Mouse (Mus musculus) common myeloid progenitor, adult 5-6 weeks (primary cell): ENCODE data around the gene Snrpc. TPM values are rescaled to one million over a fixed set of nuclear protein-coding genes. Genes with fewer than 3 reads are reported as not detected.
"Not testable (repeated sequence)": the region's sequence is repeated elsewhere in the genome, so short reads cannot be mapped to it uniquely, and the experiment has no call there.

Experiments
- ATAC-seq: replicated peaks from 2 replicates; pipeline ENCODE4 v1.8.0; 2016; ENCODE audit warnings: low read depth, mild to moderate bottlenecking, moderate TSS enrichment, inconsistent platforms; ENCODE audit not compliant: poor library complexity, severe bottlenecking
- total RNA-seq: library from RNA; stranded (forward); fragments of 200-1000, 187-1606 nt; gene quantifications from 2 replicates; pipeline ENCODE4 v1.2.3, GENCODE M21; 2017

Snrpc gene
- 116 and 132 TPM in 2 replicates for total RNA-seq

DNA sequence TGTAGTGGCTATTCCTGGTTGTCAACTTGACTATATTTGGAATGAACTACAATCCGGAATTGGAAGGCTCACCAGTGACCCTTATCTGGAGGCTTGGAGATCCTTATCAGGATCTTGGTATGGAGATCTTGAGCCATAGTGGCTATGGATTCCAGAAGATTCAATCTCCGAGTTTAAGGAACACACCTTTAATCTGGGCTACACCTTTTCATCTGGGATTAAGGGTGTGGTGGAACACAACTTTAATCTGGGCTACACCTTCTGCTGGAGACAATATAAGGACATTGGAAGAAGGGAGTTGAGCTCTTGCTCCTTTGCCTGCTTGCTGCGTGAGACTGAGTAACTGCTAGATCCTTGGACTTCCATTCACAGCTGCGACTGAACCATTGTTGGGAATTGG is at the start of gene Snrpc:
TSS of gene Snrpc (plus strand) at position 301 of the 400 bp plus-strand sequence.
- not testable (repeated sequence) for ATAC-seq

DNA sequence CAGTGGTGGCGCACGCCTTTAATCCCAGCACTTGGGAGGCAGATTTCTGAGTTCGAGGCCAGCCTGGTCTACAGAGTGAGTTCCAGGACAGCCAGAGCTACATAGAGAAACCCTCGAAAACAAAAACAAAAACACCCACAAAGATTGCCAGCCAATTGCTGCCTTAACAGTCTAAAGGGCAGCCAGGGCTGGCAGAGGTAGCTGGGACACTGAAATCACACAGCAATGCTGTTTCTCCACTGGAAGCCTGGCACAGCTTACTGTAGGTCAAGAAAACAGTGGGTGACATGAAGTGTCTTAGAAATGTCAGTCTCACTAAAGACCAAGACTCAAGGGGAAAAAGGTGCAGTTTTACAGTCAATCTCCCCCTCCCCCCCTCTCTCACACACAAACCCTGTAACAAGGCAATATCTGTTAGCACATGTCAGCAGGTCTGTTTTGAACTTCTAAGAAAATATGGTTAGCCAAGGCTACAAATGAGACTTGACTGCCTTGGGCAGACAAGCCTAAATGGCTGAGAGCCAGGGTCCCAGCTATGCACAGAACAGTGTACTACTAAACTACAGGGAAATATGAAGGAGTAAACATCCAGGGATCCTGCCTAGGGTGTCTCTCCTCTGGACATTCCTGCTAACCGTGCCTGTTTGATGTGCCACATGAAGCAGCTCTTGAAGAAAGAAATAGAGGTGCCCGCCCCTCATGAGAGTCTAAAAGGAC is 49.3 kb upstream of the Snrpc start:
- ATAC-seq: no peak

- 0 out of 2 replicates have a peak, but pooled peaks have one; percentile 29 for ATAC-seq
Measured at GRCm38 (mm10) chr17:27790015-27790414, 47.9 kb upstream of the Snrpc start.

- ATAC-seq: no peak
Measured at GRCm38 (mm10) chr17:27790976-27791375, 47.0 kb upstream of the Snrpc start.

- no peak for ATAC-seq
Measured at GRCm38 (mm10) chr17:27791556-27791955, 46.4 kb upstream of the Snrpc start.

DNA sequence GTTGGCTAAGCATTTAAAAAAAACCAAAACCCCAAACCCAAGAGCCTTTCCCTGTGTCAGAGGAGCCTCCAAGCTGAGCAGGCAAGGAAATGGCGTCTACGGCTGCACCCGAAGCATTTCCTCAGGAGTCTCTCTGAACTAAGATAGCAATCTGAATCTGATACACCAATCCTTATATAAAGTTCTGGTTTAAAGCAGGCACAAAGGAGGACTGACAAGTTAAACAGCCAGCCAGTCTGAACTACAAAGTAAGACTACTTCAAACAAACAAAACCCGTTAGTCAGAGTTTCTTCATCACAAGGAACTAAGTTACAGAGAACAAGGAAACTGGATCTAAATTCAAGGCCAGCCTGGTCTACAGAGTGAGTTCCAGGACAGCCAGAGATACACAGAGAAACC is 45.4 kb upstream of the Snrpc start:
- ATAC-seq: no peak

DNA sequence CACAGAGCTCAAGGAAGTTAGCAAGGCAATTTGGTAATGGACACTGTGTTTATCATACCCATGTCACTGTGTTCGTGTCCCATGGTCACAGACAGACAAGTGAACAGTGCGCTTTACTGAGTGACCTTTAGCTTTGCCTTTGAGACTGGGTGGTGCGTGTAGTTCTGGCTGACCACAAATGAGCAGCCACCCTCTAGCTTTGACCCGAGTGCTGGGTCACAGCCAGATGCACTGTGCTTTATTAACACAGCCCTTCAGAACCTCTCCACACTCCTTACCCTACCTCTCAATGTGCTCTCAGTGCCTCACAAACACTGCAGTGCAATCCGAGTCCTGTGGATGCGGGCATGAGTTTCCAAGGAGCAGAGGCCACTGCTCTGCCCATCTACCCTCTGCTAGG is 44.8 kb upstream of the Snrpc start:
- ATAC-seq: no peak

DNA sequence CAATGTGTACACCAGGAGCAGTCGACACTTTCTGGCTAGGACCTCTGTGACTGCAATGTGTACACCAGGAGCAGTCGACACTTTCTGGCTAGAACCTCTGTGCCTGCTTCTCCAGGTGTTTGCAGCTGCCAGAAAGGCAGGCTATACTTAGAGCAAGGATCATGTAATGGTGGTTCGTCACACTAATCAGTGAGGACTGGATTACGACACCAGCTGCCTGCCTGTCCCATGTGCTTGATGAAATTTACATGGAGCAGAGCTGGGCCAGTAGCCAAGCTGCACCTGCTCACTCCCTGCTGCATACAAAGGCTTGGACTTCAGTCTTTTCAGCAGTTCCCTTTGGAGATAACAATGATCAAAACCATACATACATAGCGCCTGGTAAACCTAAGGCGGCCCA is 41.2 kb upstream of the Snrpc start:
- no peak for ATAC-seq

DNA sequence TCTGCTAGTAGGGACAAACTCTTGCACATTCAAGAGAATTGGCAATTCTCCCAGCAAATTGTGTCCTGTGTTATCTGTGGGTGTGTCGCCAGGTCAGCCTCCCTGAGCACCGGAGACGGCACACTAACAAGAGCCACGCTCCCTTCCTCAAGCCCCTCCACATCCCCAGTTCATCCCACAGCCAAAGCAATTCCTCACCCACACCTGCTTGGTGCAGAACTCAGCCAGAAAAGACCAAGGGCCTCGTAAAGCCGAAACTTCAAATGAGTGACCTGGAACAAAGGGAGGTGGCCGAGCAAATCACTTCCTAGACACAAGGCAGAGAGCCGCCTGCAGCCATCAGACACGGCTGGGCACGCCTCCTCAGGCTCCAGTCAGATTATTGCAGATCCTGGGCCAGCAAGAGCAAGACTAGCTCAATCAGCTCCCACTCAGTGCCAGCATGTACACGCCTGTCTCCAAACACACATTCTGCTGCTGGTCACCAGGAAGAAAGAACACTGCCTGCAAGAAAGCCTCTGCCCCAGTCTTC is 40.5 kb upstream of the Snrpc start:
- no peak; the same call in 1 of the 2 replicates for ATAC-seq

DNA sequence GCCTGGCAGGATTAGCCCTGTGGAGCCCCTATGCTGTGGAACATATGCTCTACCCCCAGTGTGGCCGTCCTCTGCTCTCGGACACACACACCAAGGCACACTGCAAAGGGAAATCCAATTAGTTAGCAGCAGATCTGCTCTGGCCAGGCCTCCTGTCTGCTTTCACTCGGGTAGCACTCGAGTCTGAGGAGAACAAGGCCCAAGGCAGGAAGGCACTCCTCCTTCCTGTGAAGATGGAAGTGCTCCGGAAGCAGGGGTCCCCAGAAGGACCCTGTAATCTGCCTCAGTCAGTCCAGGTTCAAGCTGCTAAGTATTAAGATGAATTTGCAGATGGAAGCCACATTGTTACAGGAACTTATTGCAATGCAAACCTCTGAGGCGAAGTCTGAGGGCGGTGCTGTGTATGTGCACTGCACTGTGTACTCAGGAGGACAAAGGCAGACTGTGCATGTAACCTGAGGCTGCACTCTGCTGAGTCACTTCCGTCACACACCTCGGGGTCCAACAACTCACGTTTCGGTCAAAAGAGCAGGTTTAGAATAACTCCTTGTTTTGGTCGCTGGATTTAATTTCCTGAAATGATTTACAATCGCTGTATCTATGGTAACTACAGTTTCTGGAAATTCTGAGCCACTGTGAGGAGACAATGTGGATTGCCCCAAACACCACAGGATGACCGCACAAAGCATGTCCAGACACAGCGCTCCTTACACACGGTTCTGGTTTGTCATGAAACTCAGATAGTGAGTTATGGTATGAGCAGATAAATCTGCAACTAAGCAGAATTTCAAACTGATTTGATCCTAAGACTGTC is 38.0 kb upstream of the Snrpc start:
- ATAC-seq: peak; percentile 48

GRCm38 (mm10) chr17:27800710-27801648 is 37.0 kb upstream of the Snrpc start:
- ATAC-seq: peak; percentile 37; the same call in 1 of the 2 replicates

- no peak for ATAC-seq
Measured at GRCm38 (mm10) chr17:27803752-27804151, 34.2 kb upstream of the Snrpc start.

DNA sequence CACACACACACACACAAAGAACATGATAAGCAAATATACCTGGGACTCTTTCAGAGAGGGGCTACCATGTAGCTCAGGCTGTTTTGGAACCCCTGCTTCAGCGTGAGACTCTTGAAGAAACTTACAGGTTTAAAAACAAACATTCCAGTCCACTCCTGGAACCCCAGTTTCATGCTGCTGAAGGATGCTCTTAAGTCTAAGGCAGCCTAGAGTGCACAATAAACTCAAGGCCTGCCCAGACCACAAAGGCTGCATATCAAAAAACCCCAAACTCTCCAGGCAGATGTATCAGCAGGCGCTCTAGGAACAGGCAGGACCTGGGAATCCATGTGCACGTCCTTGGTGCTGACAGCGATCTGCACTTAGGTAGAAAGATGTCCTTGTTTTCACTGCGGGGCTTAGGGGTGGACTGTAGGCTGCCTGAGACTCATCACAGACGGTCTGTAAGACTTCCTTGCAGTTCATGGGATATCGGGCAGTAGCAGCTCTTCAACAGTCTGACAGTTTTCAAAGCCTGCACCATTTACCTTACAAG is 33.7 kb upstream of the Snrpc start:
- ATAC-seq: no peak

DNA sequence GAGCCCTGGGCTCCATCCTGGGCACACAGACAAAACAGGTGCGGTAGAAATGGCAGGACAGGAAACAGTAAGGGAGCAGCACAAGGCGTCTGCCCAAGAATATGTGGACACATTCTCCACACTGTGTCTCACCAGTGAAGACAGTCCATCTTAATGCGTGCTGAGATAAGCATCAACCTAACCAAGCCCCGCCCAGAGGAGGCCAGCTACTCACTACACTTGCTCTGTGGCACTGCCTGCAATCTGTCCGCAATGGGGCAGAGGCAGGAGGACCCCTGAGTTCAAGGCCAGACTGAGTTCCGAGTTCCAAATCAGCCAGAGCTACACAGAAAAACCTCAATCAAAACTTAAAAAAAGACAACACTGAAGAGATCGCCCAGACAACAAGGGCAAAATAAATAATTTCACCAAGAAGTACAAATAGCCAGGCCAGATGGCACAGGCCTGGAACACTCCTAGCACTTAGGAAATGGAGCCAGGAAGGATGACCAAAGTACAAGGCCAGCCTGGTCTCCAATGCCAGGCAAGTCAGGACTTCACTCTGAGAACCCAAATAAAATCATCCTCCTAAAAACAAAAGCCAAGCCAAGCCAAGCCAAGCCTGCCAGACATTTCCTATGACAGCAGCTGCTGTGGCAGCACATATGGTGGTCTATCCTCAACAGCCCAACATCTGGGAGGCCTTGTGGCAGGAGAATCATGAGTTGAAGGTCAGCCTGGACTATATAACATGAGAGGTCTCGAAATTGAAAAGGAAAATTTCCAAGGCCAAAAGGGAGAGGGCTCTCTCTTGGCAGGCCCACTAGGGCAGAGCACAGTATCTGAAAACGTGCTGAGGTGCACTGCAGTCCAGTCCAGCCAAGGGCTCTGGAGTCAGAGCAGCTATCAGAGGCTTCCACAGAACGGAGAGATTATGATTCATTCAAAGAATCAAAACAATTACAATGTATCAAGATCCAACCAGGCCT is 32.9 kb upstream of the Snrpc start:
- no peak for ATAC-seq

DNA sequence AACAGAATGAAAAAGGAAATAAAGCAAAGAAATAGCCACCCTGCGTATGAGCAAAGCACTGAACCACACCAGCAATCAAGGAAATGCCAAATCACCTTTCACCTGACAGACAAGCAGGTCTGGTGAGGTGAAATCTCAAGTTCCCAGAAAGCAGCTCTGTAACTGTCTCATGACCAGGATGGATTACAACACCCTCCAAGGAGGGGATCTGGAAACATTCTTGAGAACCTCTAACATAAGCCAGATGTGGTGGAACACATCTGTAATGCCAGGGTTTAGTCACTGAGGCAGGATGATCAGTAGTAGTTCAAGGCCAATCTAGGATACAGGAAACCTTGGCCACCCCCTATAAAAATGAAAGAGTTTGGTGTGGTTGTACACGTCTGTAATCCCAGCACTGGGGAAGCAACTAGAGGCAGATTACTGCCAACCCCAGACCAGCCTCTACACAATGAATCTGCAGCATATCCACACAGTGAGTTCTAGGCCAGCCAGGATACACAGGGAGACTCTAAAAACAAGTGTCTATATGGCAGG is 30.3 kb upstream of the Snrpc start:
- ATAC-seq: no peak

- ATAC-seq: no peak
Measured at GRCm38 (mm10) chr17:27810569-27811331, 27.2 kb upstream of the Snrpc start.

- no peak for ATAC-seq
Measured at GRCm38 (mm10) chr17:27811980-27812379, 26.0 kb upstream of the Snrpc start.

- no peak for ATAC-seq
Measured at GRCm38 (mm10) chr17:27814606-27815005, 23.3 kb upstream of the Snrpc start.
